Mouse (Mus musculus) T-cell, adult 2 months (primary cell): ENCODE measurements around the gene Wfdc5.
A peak's percentile ranks its signal among the peaks of the same experiment; 100 is the strongest.
"Not testable (repeated sequence)": the region's sequence is repeated elsewhere in the genome, so short reads cannot be mapped to it uniquely, and the experiment has no call there.

Experiments used
- DNase-seq: peaks from one replicate; pipeline ENCODE4 v3.0.0; 2022; ENCODE audit warnings: low spot score

Gene Wfdc5

GRCm38 (mm10) chr2:164182692-164183255 lies at the start of gene Wfdc5:
Gene Wfdc5 (minus strand): TSS chr2:164182742.
- no peak for DNase-seq

GRCm38 (mm10) chr2:164228361-164229070 lies 46.0 kb upstream of the Wfdc5 start:
- no peak for DNase-seq

GRCm38 (mm10) chr2:164221522-164221921 lies 39.0 kb upstream of the Wfdc5 start, which contains the start of gene Wfdc15b:
Gene Wfdc15b (minus strand): TSS chr2:164221660.
- no peak for DNase-seq

- no peak for DNase-seq
Measured at GRCm38 (mm10) chr2:164219295-164219694, 36.8 kb upstream of the Wfdc5 start.

GRCm38 (mm10) chr2:164212711-164213110 lies 30.2 kb upstream of the Wfdc5 start:
- DNase-seq, result no peak

- no peak for DNase-seq
Measured at GRCm38 (mm10) chr2:164210892-164211291, 28.4 kb upstream of the Wfdc5 start.

GRCm38 (mm10) chr2:164206676-164207075 lies 24.1 kb upstream of the Wfdc5 start:
- no peak for DNase-seq

- DNase-seq, result not testable (repeated sequence)
Measured at GRCm38 (mm10) chr2:164206011-164206410, 23.5 kb upstream of the Wfdc5 start.

- DNase-seq, result no peak
Measured at GRCm38 (mm10) chr2:164199626-164200327, 17.2 kb upstream of the Wfdc5 start, which contains the start of gene Wfdc15a. Gene Wfdc15a (minus strand): TSS chr2:164200130.

GRCm38 (mm10) chr2:164196700-164196990 lies 14.1 kb upstream of the Wfdc5 start:
- DNase-seq, result no peak

- no peak for DNase-seq
Measured at GRCm38 (mm10) chr2:164195971-164196699, 13.6 kb upstream of the Wfdc5 start.

GRCm38 (mm10) chr2:164194959-164195630 lies 12.6 kb upstream of the Wfdc5 start:
- no peak for DNase-seq

- no peak for DNase-seq
Measured at GRCm38 (mm10) chr2:164192279-164192678, 9.7 kb upstream of the Wfdc5 start.

- DNase-seq, result no peak
Measured at GRCm38 (mm10) chr2:164190576-164190975, 8.0 kb upstream of the Wfdc5 start, which contains the start of gene Wfdc12. Gene Wfdc12 (minus strand): TSS chr2:164190608.

- DNase-seq, result no peak
Measured at GRCm38 (mm10) chr2:164188722-164189121, 6.2 kb upstream of the Wfdc5 start.

- DNase-seq, result no peak
Measured at GRCm38 (mm10) chr2:164184145-164184719, 1.7 kb upstream of the Wfdc5 start.

GRCm38 (mm10) chr2:164183340-164183739 lies 798 bp upstream of the Wfdc5 start:
- DNase-seq, result no peak

- DNase-seq, result no peak
Measured at GRCm38 (mm10) chr2:164180770-164181169, 1.8 kb downstream of the Wfdc5 start.

GRCm38 (mm10) chr2:164180124-164180523 lies 2.4 kb downstream of the Wfdc5 start:
- peak; percentile 34 for DNase-seq

GRCm38 (mm10) chr2:164177831-164178230 lies 4.7 kb downstream of the Wfdc5 start:
- no peak for DNase-seq

GRCm38 (mm10) chr2:164175850-164176249 lies 6.7 kb downstream of the Wfdc5 start:
- DNase-seq, result no peak
